Mouse (Mus musculus): ENCODE measurements around the gene Olfr642. TPM values are rescaled to one million over a fixed set of nuclear protein-coding genes. Genes with fewer than 3 reads are reported as not detected.

Olfr642 gene
- polyA plus RNA-seq (2015; fragmentation: Nextera tagmentation; extraction: Ambion mirVana): not detected in 2 replicates

DNA sequence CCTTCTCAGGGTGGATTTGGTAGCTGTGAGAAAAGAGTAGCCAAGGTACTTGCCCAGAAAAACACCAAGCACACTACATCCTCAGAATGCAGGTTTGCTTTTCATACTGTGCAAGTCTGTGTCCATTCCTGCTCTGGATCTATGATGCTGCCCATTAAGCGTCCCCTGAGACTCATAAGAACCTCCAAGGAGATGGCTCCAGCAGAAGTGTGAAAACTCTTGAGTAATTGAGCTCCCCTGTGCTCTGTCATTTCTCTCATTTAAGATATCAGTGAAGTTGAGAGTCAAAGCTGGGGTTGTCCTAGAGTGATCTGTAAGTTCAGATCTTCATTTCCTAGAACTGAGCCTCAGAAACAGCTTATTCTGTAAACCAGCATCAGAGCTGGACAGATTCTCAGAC, at the start of gene Olfr642:
Olfr642 (minus strand) TSS at position 101 of the 400 bp plus-strand sequence.
- H3K36me3 ChIP-seq (ENCODE audit: control insufficient read depth, insufficient read depth, low read length): no peaks in the 10 kb centered on the region
- H3K4me3 ChIP-seq (ENCODE audit: low read length): no peak within 1 kb of the TSS
- no peak within 1 kb of the TSS for H3K27ac ChIP-seq (ENCODE audit: low read length)
- H3K4me2 ChIP-seq (ENCODE audit: low read depth, low read length): no peak within 1 kb of the TSS
- ATAC-seq (ENCODE audit: low read depth): no peak
- WGBS: 63% methylated on average over 1 of the region's 1 CpGs
- H3K27me3 ChIP-seq (ENCODE audit: control insufficient read depth, insufficient read depth, low read depth, low read length): no peaks in the 10 kb centered on the region
- no peak within 1 kb of the TSS for H3K9ac ChIP-seq (ENCODE audit: low read length)
- H3K9me3 ChIP-seq (ENCODE audit: control insufficient read depth, low read length): no peaks in the 10 kb centered on the region
- no peaks in the 10 kb centered on the region for H3K4me1 ChIP-seq (replicated peaks; ENCODE audit: control insufficient read depth, insufficient read depth, low read length)

DNA sequence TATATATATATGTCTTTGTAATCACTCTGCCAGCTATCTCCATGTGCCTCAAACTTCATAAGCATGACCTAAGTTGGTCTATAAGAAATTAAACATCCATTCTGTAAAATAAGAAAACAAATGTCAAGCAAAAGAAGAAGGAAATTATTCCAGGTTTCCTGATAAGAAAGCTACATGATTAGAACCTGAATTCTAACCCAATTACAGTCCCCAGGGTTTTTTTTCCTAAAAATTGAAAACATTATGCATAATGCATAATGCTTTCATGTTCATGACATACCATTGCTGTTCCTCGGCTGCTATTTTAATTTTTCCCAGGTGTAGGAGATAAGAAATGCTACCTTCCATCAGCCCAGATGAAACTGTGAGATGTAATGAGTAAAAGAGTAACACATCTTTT, 32.9 kb upstream of the Olfr642 start, which contains the start of gene Olfr645:
Olfr645 (minus strand) TSS at position 101 of the 400 bp plus-strand sequence.
- Histone ChIP-seq H3K4me1 (replicated peaks; ENCODE audit: control insufficient read depth, insufficient read depth, low read length) (no peaks in the 10 kb centered on the region), H3K27ac (ENCODE audit: low read length) (no peak within 1 kb of the TSS), H3K9ac (ENCODE audit: low read length) (no peak within 1 kb of the TSS), H3K36me3 (ENCODE audit: control insufficient read depth, insufficient read depth, low read length) (no peaks in the 10 kb centered on the region), H3K4me2 (ENCODE audit: low read depth, low read length) (no peak within 1 kb of the TSS), H3K4me3 (ENCODE audit: low read length) (no peak within 1 kb of the TSS), H3K9me3 (ENCODE audit: control insufficient read depth, low read length) (no peaks in the 10 kb centered on the region), H3K27me3 (ENCODE audit: control insufficient read depth, insufficient read depth, low read depth, low read length) (no peaks in the 10 kb centered on the region)
- ATAC-seq (ENCODE audit: low read depth): no peak
- WGBS: 70% methylated on average over 1 of the region's 1 CpGs

DNA sequence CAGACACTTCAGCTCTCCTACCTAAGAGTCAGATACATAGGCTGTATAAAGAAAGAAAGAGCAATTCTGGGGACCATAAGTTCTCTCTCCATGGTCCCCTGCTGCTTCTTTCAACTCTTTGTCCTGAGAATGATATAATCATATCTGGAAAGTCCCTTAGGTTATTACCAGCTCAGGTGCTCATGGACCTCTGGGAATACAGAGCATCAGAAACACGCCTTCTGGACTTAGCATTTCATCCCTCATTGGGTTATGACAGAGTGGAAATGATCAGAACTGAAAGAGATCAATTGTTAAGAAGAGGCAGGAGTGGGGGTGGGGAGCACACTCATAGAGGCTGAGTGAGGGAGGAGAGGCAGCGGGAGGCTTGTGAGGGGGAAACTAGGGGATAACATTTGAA, 19.3 kb upstream of the Olfr642 start, which contains the start of gene Olfr644:
Olfr644 (minus strand) TSS at position 101 of the 400 bp plus-strand sequence.
- no peak within 1 kb of the TSS for H3K4me2 ChIP-seq (ENCODE audit: low read depth, low read length)
- H3K36me3 ChIP-seq (ENCODE audit: control insufficient read depth, insufficient read depth, low read length): no peaks in the 10 kb centered on the region
- no peak for ATAC-seq (ENCODE audit: low read depth)
- H3K9me3 ChIP-seq (ENCODE audit: control insufficient read depth, low read length): no peaks in the 10 kb centered on the region
- H3K9ac ChIP-seq (ENCODE audit: low read length): no peak within 1 kb of the TSS
- H3K27me3 ChIP-seq (ENCODE audit: control insufficient read depth, insufficient read depth, low read depth, low read length): no peaks in the 10 kb centered on the region
- WGBS: 57% methylated on average over 2 of the region's 2 CpGs
- H3K27ac ChIP-seq (ENCODE audit: low read length): no peak within 1 kb of the TSS
- no peak within 1 kb of the TSS for H3K4me3 ChIP-seq (ENCODE audit: low read length)
- H3K4me1 ChIP-seq (replicated peaks; ENCODE audit: control insufficient read depth, insufficient read depth, low read length): no peaks in the 10 kb centered on the region

DNA sequence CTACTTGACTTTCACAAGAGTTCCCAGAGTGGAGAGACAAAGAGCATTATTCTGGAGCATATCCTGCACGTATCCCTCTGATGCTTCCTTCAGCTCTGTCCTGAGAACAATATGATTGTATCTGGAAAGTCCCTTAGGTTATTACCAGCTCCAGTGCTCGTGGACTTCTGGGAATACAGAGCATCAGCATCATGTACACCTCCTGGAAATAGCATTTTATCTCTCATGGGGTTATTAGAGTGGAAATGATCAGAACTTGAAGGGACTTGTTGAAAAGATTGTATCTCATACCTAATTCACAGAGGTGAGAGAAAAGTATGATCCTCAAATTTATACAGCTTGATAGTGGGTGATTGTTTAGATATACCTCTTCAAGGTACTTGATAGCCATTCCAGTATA, 8.9 kb upstream of the Olfr642 start, which contains the start of gene 4930516K23Rik:
4930516K23Rik (minus strand) TSS at position 101 of the 400 bp plus-strand sequence.
- 39% methylated on average over 2 of the region's 2 CpGs for WGBS

DNA sequence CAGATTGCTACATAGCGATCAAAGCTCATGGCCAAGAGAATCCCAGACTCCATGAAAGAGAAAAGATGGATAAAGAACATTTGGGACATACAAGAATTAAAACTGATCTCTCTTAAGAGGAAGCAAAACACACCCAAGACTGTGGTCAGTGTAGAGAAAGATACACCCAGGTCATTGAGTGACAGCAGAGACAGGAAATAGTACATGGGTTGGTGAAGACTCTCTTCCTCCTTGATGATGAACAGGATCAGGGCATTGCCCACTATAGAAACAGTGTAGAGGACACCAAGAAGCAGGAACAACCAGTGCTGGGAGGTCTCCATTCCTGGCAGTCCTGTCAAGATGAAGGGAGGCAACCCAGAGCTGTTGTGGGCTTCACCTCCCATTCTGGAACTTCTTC, 6.7 kb upstream of the Olfr642 start:
- Histone ChIP-seq H3K36me3 (ENCODE audit: control insufficient read depth, insufficient read depth, low read length) (no peaks in the 10 kb centered on the region), H3K9ac (ENCODE audit: low read length) (no peak overlapping the region), H3K27me3 (ENCODE audit: control insufficient read depth, insufficient read depth, low read depth, low read length) (no peaks in the 10 kb centered on the region), H3K4me3 (ENCODE audit: low read length) (no peak overlapping the region), H3K27ac (ENCODE audit: low read length) (no peak overlapping the region), H3K4me1 (replicated peaks; ENCODE audit: control insufficient read depth, insufficient read depth, low read length) (no peaks in the 10 kb centered on the region), H3K9me3 (ENCODE audit: control insufficient read depth, low read length) (no peaks in the 10 kb centered on the region), H3K4me2 (ENCODE audit: low read depth, low read length) (no peak overlapping the region)
- ATAC-seq (ENCODE audit: low read depth): no peak
- WGBS: 76% methylated on average over 1 of the region's 1 CpGs

More for the DNA sequence above, 8.9 kb upstream of the Olfr642 start, which contains the start of gene 4930516K23Rik:
- no peaks in the 10 kb centered on the region for H3K9me3 ChIP-seq (ENCODE audit: control insufficient read depth, low read length)
- ATAC-seq (ENCODE audit: low read depth): no peak
- no peaks in the 10 kb centered on the region for H3K36me3 ChIP-seq (ENCODE audit: control insufficient read depth, insufficient read depth, low read length)
- H3K9ac ChIP-seq (ENCODE audit: low read length): no peak within 1 kb of the TSS
- no peaks in the 10 kb centered on the region for H3K4me1 ChIP-seq (replicated peaks; ENCODE audit: control insufficient read depth, insufficient read depth, low read length)
- H3K4me3 ChIP-seq (ENCODE audit: low read length): no peak within 1 kb of the TSS
- H3K27ac ChIP-seq (ENCODE audit: low read length): no peak within 1 kb of the TSS
- no peaks in the 10 kb centered on the region for H3K27me3 ChIP-seq (ENCODE audit: control insufficient read depth, insufficient read depth, low read depth, low read length)
- H3K4me2 ChIP-seq (ENCODE audit: low read depth, low read length): no peak within 1 kb of the TSS

DNA sequence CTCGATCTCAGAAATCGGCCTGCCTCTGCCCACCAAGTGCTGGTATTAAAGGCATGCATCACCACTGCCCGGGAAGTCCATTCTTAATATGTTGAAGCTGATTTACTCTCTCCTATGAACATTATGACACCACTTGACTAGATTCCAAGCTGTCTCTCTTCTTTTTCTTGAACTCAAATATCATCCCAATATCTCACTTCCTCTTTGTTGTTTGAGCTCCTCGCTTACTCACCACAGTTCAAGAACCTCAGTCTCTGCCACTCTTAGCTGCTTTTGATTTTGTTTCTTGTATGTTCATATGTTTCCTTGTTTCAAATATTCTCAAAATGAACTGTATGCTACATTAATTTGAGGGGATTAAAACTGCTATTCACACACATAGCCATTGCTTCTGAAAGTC, 1.7 kb downstream of the Olfr642 start:
- no peak overlapping the region for H3K4me3 ChIP-seq (ENCODE audit: low read length)
- no peak overlapping the region for H3K4me2 ChIP-seq (ENCODE audit: low read depth, low read length)
- H3K4me1 ChIP-seq (replicated peaks; ENCODE audit: control insufficient read depth, insufficient read depth, low read length): no peaks in the 10 kb centered on the region
- no peaks in the 10 kb centered on the region for H3K9me3 ChIP-seq (ENCODE audit: control insufficient read depth, low read length)
- H3K9ac ChIP-seq (ENCODE audit: low read length): no peak overlapping the region
- 83% methylated on average over 4 of the region's 4 CpGs for WGBS
- no peaks in the 10 kb centered on the region for H3K27me3 ChIP-seq (ENCODE audit: control insufficient read depth, insufficient read depth, low read depth, low read length)
- ATAC-seq (ENCODE audit: low read depth): no peak
- H3K27ac ChIP-seq (ENCODE audit: low read length): no peak overlapping the region
- no peaks in the 10 kb centered on the region for H3K36me3 ChIP-seq (ENCODE audit: control insufficient read depth, insufficient read depth, low read length)

DNA sequence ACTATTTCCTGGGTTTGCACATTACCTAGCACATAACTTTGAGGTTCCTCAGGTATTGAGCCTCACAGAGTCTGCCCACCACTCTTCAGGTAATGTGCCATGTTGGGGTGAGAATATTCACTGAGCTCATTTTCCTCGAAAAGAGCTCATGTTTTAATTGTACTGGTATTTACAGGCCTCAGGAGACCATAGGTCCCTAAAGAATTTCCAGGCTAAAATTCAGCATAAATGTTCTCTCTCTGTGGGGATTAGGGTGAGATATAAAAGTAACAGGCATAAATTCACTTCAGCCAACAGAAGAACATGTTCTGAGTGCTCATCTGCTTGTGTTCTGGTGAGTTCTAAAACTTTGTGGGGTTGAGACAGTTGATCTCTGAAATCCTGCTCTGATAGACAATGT, 17.3 kb downstream of the Olfr642 start, which contains the start of gene Olfr641:
Olfr641 (plus strand) TSS at position 301 of the 400 bp plus-strand sequence.
- WGBS: 65% methylated on average over 1 of the region's 1 CpGs

DNA sequence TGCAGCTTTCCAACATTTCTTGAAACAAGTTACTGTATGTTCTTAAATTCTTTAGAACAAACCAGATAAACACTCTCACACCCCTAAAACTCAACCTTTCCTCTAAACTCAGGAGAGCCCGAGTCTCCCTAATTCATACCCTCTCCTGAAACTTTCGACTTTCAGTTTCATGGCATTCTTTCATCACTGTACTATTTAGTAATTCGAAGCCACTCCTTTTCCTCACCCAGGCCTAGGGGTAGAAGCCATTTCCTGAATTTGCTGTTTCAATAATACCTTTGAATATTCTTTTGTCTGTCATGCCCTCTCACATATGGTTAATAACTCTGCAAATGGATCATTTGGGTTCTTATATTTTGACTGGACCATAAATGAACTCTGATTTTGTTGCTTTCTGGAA, 25.5 kb downstream of the Olfr642 start:
- H3K4me2 ChIP-seq (ENCODE audit: low read depth, low read length): no peak overlapping the region
- H3K4me3 ChIP-seq (ENCODE audit: low read length): no peak overlapping the region
- H3K9ac ChIP-seq (ENCODE audit: low read length): no peak overlapping the region
- no peaks in the 10 kb centered on the region for H3K27me3 ChIP-seq (ENCODE audit: control insufficient read depth, insufficient read depth, low read depth, low read length)
- H3K9me3 ChIP-seq (ENCODE audit: control insufficient read depth, low read length): no peaks in the 10 kb centered on the region
- ATAC-seq (ENCODE audit: low read depth): no peak
- H3K4me1 ChIP-seq (replicated peaks; ENCODE audit: control insufficient read depth, insufficient read depth, low read length): no peaks in the 10 kb centered on the region
- WGBS: 70% methylated on average over 3 of the region's 3 CpGs
- H3K27ac ChIP-seq (ENCODE audit: low read length): no peak overlapping the region
- H3K36me3 ChIP-seq (ENCODE audit: control insufficient read depth, insufficient read depth, low read length): no peaks in the 10 kb centered on the region

More for the DNA sequence above, 17.3 kb downstream of the Olfr642 start, which contains the start of gene Olfr641:
- H3K36me3 ChIP-seq (ENCODE audit: control insufficient read depth, insufficient read depth, low read length): no peaks in the 10 kb centered on the region
- H3K4me1 ChIP-seq (replicated peaks; ENCODE audit: control insufficient read depth, insufficient read depth, low read length): no peaks in the 10 kb centered on the region
- no peak within 1 kb of the TSS for H3K4me3 ChIP-seq (ENCODE audit: low read length)
- no peak within 1 kb of the TSS for H3K9ac ChIP-seq (ENCODE audit: low read length)
- no peaks in the 10 kb centered on the region for H3K27me3 ChIP-seq (ENCODE audit: control insufficient read depth, insufficient read depth, low read depth, low read length)
- no peak within 1 kb of the TSS for H3K4me2 ChIP-seq (ENCODE audit: low read depth, low read length)
- ATAC-seq (ENCODE audit: low read depth): no peak
- H3K27ac ChIP-seq (ENCODE audit: low read length): no peak within 1 kb of the TSS
- H3K9me3 ChIP-seq (ENCODE audit: control insufficient read depth, low read length): no peaks in the 10 kb centered on the region

DNA sequence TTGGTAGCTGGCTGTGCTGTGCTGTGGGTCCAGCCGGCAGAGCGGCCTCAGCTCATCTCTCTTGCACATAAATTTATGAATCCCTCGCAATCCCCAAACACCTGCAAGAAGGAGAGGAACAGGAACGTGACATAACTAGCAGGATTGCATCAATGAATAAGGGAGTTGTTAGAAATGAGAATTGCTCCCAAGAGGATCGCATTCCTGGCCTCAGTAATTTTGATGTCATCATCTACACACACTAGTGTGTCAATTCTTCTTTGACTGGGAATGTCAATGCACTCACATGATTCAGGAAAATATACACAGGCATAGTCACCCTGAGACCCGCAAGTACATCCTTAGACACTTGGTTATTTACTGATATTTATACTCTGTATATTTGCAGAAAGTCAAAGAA, 27.0 kb downstream of the Olfr642 start, which contains the start of gene Olfr640:
Olfr640 (minus strand) TSS at position 101 of the 400 bp plus-strand sequence.
- no peak within 1 kb of the TSS for H3K9ac ChIP-seq (ENCODE audit: low read length)
- H3K4me3 ChIP-seq (ENCODE audit: low read length): no peak within 1 kb of the TSS
- H3K27me3 ChIP-seq (ENCODE audit: control insufficient read depth, insufficient read depth, low read depth, low read length): no peaks in the 10 kb centered on the region
- no peak for ATAC-seq (ENCODE audit: low read depth)
- 77% methylated on average over 6 of the region's 6 CpGs for WGBS
- H3K9me3 ChIP-seq (ENCODE audit: control insufficient read depth, low read length): no peaks in the 10 kb centered on the region
- no peak within 1 kb of the TSS for H3K27ac ChIP-seq (ENCODE audit: low read length)
- H3K4me2 ChIP-seq (ENCODE audit: low read depth, low read length): no peak within 1 kb of the TSS
- no peaks in the 10 kb centered on the region for H3K36me3 ChIP-seq (ENCODE audit: control insufficient read depth, insufficient read depth, low read length)
- no peaks in the 10 kb centered on the region for H3K4me1 ChIP-seq (replicated peaks; ENCODE audit: control insufficient read depth, insufficient read depth, low read length)

Data from lung, embryonic 16.5 days (tissue).